Mouse (Mus musculus): ENCODE measurements around the gene Slc48a1. TPM values are rescaled to one million over a fixed set of nuclear protein-coding genes. Genes with fewer than 3 reads are reported as not detected.

Gene Slc48a1
- total RNA-seq, 2 experiments from 2014 or later, result 133 to 135 TPM

DNA sequence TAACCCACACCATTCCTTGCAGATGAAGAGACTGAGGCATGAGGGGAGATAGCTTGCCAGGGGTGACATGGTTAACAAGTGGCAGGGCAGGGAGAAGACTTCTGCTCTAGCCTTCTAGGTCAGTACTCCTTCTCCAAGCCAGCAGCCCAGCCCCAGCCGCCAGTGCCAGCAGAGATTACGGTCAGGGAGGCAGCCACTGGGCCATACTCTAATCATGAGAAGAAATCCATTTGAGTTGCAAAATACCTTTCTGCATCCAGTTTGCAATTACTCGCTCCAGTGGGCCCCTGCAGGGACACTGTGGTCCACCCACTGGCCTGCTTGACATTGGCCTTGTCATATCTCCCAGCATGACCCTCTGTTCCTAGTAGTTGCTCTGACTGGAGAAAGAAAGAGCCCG is 60.1 kb downstream of the Slc48a1 start:
- no peak for DNase-seq (ENCODE audit: low spot score in 2 of 2)
- TF ChIP-seq CTCF (conservative IDR thresholded peaks at IDR 0.05), result no peak
- no peak overlapping the region for H3K27ac ChIP-seq
- no peak overlapping the region for H3K4me3 ChIP-seq

GRCm38 (mm10) chr15:97839012-97839411 is 60.7 kb downstream of the Slc48a1 start:
- no peak for TF ChIP-seq CTCF (conservative IDR thresholded peaks at IDR 0.05)
- DNase-seq (ENCODE audit: low spot score in 2 of 2), result no peak
- no peak overlapping the region for H3K27ac ChIP-seq
- no peak overlapping the region for H3K4me3 ChIP-seq

- Histone ChIP-seq H3K27ac (no peak overlapping the region), H3K4me3 (no peak overlapping the region)
- no peak for DNase-seq (ENCODE audit: low spot score in 2 of 2)
- TF ChIP-seq CTCF (conservative IDR thresholded peaks at IDR 0.05), result no peak
These were observed 61.2 kb downstream of the Slc48a1 start for GRCm38 (mm10) chr15:97839473-97839872.

DNA sequence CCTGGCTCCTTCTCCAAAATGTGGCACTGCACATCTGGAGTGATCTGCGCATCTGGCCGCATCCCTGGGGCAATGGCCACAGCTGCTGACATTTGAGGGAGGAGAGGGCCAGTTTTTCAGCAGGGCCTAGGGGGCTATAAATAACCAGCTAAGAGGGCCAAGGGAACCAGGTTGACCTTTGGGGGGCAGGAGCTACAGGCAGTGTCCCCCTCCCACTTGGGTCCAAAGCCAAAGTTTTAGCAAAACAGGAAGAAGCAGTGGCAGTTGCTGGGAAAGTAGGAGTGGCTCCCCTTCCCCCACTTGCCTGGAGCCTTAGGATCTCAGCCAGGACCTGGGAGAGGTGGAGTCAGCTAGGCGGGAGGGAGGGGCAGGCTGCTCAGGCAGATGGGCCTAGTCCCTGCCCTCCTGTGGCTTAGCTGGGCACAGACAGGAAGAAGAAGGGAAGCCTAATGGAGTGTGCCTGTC is 61.7 kb downstream of the Slc48a1 start:
- no peak for TF ChIP-seq CTCF (conservative IDR thresholded peaks at IDR 0.05)
- no peak overlapping the region for H3K4me3 ChIP-seq
- no peak overlapping the region for H3K27ac ChIP-seq
- no peak for DNase-seq (ENCODE audit: low spot score in 2 of 2)

DNA sequence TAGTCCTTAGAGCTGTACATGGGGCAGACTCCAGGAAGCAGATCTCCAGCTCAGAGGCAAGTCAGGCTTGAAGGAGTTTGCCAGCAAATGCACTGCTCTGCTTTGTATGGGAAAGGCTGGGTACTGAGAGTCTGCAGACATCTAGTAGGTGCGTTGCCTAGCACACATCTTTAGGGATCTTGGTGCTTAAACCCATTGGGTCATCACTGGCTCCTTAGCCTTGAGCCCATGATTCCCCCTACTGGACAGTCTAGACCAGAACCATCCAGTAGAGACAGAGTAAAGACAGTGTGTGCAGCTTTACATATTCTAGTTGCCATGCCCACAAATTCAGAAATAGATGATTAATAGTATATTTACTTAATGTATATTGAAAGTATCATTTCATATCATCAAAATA is 62.5 kb downstream of the Slc48a1 start:
- Histone ChIP-seq H3K4me3 (no peak overlapping the region), H3K27ac (no peak overlapping the region)
- DNase-seq (ENCODE audit: low spot score in 2 of 2), result no peak
- peak; percentile 70 for TF ChIP-seq CTCF (conservative IDR thresholded peaks at IDR 0.05)

DNA sequence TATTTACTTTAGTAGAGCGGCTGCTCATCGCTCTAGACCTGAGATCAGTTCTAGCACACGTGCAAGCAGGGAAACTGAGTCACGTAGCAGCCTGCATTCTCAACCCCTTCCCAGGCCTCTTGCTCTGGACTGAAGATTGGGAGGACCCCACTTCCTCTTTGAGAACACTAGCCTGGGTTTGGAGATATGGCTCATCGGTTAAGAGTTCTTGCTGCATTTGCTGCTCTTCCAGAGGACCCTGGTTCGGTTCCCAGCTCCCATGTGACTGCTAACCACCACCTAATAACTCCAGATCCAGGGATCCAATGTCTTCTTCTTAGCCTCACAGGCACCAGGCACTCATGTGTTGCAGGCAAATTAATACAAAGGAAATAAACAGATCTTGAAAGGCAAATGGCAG is 63.1 kb downstream of the Slc48a1 start:
- Histone ChIP-seq H3K4me3 (no peak overlapping the region), H3K27ac (no peak overlapping the region)
- no peak for DNase-seq (ENCODE audit: low spot score in 2 of 2)
- TF ChIP-seq CTCF (conservative IDR thresholded peaks at IDR 0.05), result no peak

DNA sequence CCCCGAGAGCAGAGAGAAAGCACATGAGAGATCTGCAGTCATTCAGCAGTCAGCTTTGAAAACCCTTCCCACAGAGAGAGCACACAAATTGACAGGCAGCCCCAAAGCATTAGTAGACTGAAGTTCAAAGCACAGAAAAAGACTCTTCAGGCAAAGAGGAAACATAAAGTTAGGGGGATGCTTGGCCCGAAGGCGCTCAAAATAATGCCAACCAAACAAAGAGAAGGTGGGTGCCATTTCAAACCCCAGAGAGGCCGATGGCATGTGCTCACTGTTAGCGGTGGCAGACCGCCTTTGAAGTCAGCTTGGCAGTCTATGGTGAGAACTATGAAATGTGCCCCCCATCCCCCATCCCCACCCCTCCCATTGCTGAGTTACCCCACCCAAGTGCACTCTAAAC is 63.7 kb downstream of the Slc48a1 start:
- Histone ChIP-seq H3K4me3 (no peak overlapping the region), H3K27ac (no peak overlapping the region)
- no peak for TF ChIP-seq CTCF (conservative IDR thresholded peaks at IDR 0.05)
- DNase-seq (ENCODE audit: low spot score in 2 of 2), result no peak

Other genes starting within 250 kb of the Slc48a1 start
- 10 to 100 TPM; 25.6 to 25.9 TPM for gene Rpap3, start 72.7 kb upstream of the Slc48a1 start, total RNA-seq (2021)
- gene Endou, start 47.2 kb upstream of the Slc48a1 start, total RNA-seq (2021), result under 1 TPM; 0.59 to 0.96 TPM
- 10 to 100 TPM; 45.5 to 46.8 TPM for gene Rapgef3, start 10.5 kb upstream of the Slc48a1 start, total RNA-seq (2021)
- 10 to 100 TPM; 23.8 to 28.5 TPM for gene Hdac7, start 66.0 kb downstream of the Slc48a1 start, total RNA-seq (2021)
- gene Vdr, start 132.1 kb downstream of the Slc48a1 start, total RNA-seq (2021), result under 1 TPM in 1 of 2 experiments, not detected in 1; 0.10 TPM
- gene Tmem106c, start 185.7 kb downstream of the Slc48a1 start, total RNA-seq (2021), result 10 to 100 TPM; 32.8 to 34.1 TPM
- 1 to 10 TPM in 1 of 2 experiments, under 1 TPM in 1; 0.61 to 1.2 TPM for gene Col2a1, start 226.2 kb downstream of the Slc48a1 start, total RNA-seq (2021)